Mouse (Mus musculus) bone marrow macrophage, adult 2 months (primary cell): Measurements from ENCODE around the gene Stub1. TPM values are rescaled to one million over a fixed set of nuclear protein-coding genes. Genes with fewer than 3 reads are reported as not detected.
"Not testable (repeated sequence)": the region's sequence is repeated elsewhere in the genome, so short reads cannot be mapped to it uniquely, and the experiment has no call there.

Experiments
- H3K27ac ChIP-seq: 2 replicates; pipeline ENCODE4 v1.5.1; 2012; ENCODE audit warnings: low read depth, low read length; ENCODE audit not compliant: insufficient read depth
- H3K4me1 ChIP-seq: 2 replicates; pipeline ENCODE4 v1.6.1; 2012; ENCODE audit warnings: low read length; ENCODE audit not compliant: control insufficient read depth, insufficient read depth
- H3K4me3 ChIP-seq: 2 replicates; pipeline ENCODE4 v1.5.1; 2012; ENCODE audit warnings: mild to moderate bottlenecking, low read length, moderate library complexity; ENCODE audit not compliant: insufficient read depth
- CTCF ChIP-seq: IDR thresholded peaks from 2 replicates; pipeline ENCODE4 v1.5.1; 2012; ENCODE audit warnings: low read depth, mild to moderate bottlenecking, low read length, moderate library complexity
- POLR2A ChIP-seq: IDR thresholded peaks from 2 replicates; pipeline ENCODE4 v1.6.1; 2012; ENCODE audit warnings: mild to moderate bottlenecking, low read depth, low read length, borderline replicate concordance
- polyA plus RNA-seq: library from polyadenylated mRNA; stranded (reverse); fragments of >200 nt; gene quantifications from 2 replicates; pipeline ENCODE4 v1.2.4, GENCODE M21; 2012; ENCODE audit not compliant: missing spikeins, insufficient read depth, insufficient read length

The Stub1 gene
- polyA plus RNA-seq, 1 experiment, result 84.9 TPM

- Histone ChIP-seq H3K4me3 (no peak overlapping the region), H3K4me1 (no peaks in the 10 kb centered on the region), H3K27ac (no peak overlapping the region)
- TF ChIP-seq POLR2A (no peak), CTCF (no peak)
Observed at GRCm38 (mm10) chr17:25808028-25808427, 25.2 kb downstream of the Stub1 start.

- not testable (repeated sequence) for H3K27ac ChIP-seq, H3K4me1 ChIP-seq, H3K4me3 ChIP-seq
Observed at GRCm38 (mm10) chr17:25807452-25807851, 25.8 kb downstream of the Stub1 start.

DNA sequence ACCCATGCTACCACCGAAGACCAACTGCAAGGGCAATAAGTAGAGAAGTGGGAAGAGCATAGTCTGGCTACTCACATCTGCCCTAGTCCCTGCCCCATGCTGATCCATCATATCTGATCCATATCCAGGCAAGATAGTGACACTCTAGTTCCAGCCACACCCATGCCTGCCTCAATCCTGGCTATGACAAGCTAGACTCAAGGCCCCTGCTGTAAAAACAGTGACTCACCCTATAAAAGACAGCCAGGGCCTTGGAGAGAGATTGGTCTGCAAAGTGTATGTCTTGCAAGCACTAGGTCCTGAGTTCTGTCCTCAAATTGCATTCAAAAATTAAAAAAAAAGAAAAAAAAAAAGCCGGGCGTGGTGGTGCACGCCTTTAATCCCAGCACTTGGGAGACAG lies 26.7 kb downstream of the Stub1 start:
- Histone ChIP-seq H3K4me1 (no peaks in the 10 kb centered on the region), H3K27ac (no peak overlapping the region), H3K4me3 (no peak overlapping the region)
- no peak for TF ChIP-seq POLR2A

GRCm38 (mm10) chr17:25802825-25803517 lies 30.2 kb downstream of the Stub1 start:
- Histone ChIP-seq H3K4me3 (no peak overlapping the region), H3K4me1 (no peaks in the 10 kb centered on the region), H3K27ac (no peak overlapping the region)
- TF ChIP-seq POLR2A, result no peak
- no peak for TF ChIP-seq CTCF

- Histone ChIP-seq H3K4me1 (peaks cover 4% of the 10 kb centered on the region; the same call in 1 of the 2 replicates), H3K27ac (no peak overlapping the region), H3K4me3 (no peak overlapping the region)
- no peak for TF ChIP-seq POLR2A
- TF ChIP-seq CTCF, result peak; percentile 55
Observed at GRCm38 (mm10) chr17:25801029-25801428, 32.2 kb downstream of the Stub1 start.

DNA sequence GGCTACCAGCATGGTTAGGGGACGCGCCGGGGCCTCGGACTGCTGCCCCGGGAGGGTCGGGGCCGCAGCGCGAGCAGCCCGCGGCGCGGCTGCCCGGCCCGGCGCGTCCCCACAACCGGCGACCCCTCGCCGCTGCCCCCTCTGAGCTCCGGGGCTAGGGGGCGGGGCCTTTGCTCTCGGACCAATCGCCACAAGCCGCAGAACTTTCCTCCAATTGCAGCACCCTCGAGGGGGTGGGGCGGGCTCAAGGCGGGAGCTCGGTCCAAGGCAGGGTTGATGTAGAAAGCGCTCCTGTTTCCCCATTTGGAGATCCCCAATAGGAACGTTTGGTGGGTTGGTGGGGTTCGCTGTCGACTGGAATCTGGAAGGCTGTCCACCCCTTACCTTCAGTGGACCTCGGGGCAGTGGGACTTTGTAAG lies 36.2 kb downstream of the Stub1 start, which contains the start of gene Metrn:
TSS of gene Metrn (minus strand) at position 186 of the 419 bp plus-strand sequence.
- H3K4me1 ChIP-seq, result peaks cover 15% of the 10 kb centered on the region
- H3K27ac ChIP-seq, result no peak within 1 kb of the TSS
- TF ChIP-seq POLR2A, result no peak
- no peak for TF ChIP-seq CTCF
- peak within 1 kb of the TSS; percentile 89 for H3K4me3 ChIP-seq

DNA sequence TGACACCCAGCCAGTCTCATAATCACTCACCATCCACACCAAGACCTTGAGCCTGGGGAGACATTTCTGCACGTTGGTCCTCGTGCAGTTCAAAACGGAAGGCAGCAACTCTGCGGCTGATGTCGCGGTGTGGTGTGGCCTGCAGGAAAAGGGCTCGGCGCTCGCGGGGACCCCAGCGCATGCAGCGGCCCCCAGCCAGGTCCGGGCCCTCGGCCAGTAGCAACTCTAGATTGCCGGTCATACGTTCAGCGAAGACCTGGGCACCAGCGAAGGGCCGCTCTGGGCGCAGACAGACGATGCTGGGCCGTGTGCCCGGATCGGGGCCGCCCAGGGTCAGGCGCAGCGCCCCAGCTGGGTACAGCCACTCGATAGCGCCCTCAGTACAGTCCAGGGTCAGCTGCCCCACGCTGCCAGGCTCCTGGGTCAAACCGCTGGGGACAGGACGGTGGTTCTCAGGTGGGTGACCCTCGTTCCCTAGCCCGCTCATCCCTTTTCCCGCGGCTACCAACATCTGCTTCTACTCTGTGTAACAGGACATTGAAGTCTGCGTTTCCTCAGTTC lies 36.9 kb downstream of the Stub1 start:
- Histone ChIP-seq H3K4me3 (peak overlapping the region; percentile 89), H3K4me1 (peaks cover 17% of the 10 kb centered on the region), H3K27ac (no peak overlapping the region)
- TF ChIP-seq CTCF (no peak), POLR2A (no peak)

DNA sequence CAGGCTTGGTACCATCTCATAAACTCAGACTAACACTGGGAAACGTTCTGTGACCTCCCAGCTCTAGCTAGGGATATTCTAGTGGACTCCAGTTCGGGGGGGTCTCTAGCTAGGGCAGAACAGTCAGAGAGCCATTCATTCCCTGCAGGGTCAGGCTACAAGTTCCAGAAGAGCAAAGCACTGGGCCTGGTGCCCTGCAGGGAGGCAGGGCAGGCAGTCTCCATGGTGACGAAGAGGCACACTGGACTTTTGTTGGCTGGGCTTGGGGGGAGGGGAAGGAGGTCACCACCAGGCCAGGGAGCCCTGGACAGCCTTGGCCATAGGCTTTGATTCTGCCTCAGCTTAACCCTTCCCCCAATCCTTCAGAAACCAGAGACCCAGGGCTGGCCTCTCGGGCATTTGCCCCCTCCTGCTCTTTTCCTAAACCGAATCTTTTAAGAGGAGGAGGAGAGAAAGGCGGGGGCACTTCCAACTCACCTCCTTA lies 37.6 kb downstream of the Stub1 start, which contains the start of gene AC134908.4:
TSS of gene AC134908.4 (minus strand) at position 51 of the 484 bp plus-strand sequence.
- H3K27ac ChIP-seq, result no peak within 1 kb of the TSS

DNA sequence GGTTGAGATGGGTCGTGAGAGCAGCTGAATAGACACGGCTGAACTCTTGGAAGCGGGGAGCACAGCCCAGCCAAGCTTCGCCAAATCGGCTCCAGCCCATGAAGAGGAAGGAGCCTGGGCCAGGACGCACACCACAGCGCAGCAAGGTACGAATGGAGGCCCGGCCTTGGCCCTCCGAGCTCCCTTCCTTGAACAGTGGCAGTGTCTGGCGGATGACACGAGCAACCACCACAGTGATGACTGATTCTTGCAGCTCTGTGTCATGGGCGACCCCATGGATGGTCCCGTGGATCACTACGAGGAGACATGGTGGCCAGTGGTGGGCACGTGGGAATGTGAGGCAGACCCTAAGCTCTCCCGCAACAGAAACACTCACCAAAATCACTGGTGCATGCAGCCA lies 38.2 kb downstream of the Stub1 start:
- no peak overlapping the region for H3K27ac ChIP-seq
- peaks cover 23% of the 10 kb centered on the region for H3K4me1 ChIP-seq
- no peak overlapping the region for H3K4me3 ChIP-seq
- no peak for TF ChIP-seq POLR2A
- TF ChIP-seq CTCF, result no peak

More for the DNA sequence above, 37.6 kb downstream of the Stub1 start, which contains the start of gene AC134908.4:
- TF ChIP-seq CTCF, result no peak
- TF ChIP-seq POLR2A, result no peak
- Histone ChIP-seq H3K4me1 (peaks cover 23% of the 10 kb centered on the region), H3K4me3 (peak within 1 kb of the TSS; percentile 89)

DNA sequence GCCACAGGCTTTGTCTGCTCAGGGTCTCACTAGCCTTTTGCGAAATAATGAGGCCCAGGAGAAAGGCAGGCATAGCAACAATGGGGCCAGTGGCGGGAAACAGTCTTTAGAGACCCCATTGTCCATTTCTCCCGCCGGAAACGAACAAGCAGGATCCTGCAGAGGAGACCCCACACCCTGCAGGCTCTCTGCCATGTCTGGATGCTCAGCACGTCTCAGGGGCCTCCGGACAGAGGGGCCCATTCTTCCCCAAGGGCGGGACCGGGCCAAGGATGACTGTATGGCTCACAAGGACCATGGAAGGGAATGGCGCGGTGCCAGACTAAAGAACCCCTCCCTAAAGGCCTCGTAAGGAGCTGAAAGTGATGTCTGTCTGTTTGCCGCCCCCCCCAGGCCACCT lies 39.0 kb downstream of the Stub1 start:
- TF ChIP-seq CTCF (no peak), POLR2A (no peak)
- Histone ChIP-seq H3K27ac (no peak overlapping the region), H3K4me1 (peaks cover 23% of the 10 kb centered on the region), H3K4me3 (no peak overlapping the region)
